Mouse (Mus musculus) midbrain, embryonic 11.5 days (tissue): ENCODE measurements around the gene Rnasel. TPM values are rescaled to one million over a fixed set of nuclear protein-coding genes. Genes with fewer than 3 reads are reported as not detected.

ENCODE experiments used
- ATAC-seq: fragments of 200-750 bp; cut with Nextera tagmentation; 2 replicates; pipeline ENCODE4 v1.8.0; 2017; ENCODE audit warnings: moderate TSS enrichment, moderate library complexity; ENCODE audit not compliant: low FRiP score
- DNase-seq: peaks from one replicate; pipeline ENCODE4 v3.0.0; 2015; ENCODE audit warnings: low spot score; ENCODE audit errors: missing footprints
- H3K27ac ChIP-seq: fragments of 300-500 bp; sonication (generic); 2 replicates; pipeline ENCODE4 v1.5.1; 2014; ENCODE audit warnings: low read depth, low read length
- H3K27me3 ChIP-seq: fragments of 300-500 bp; sonication (generic); 2 replicates; pipeline ENCODE4 v1.6.1; 2014; ENCODE audit warnings: mild to moderate bottlenecking, low read length, moderate library complexity, mixed read lengths; ENCODE audit not compliant: control insufficient read depth, insufficient read depth
- H3K36me3 ChIP-seq: fragments of 300-500 bp; sonication (generic); 2 replicates; pipeline ENCODE4 v1.6.1; 2014; ENCODE audit warnings: mild to moderate bottlenecking, low read length, moderate library complexity, mixed read lengths; ENCODE audit not compliant: control insufficient read depth, insufficient read depth
- H3K4me1 ChIP-seq: fragments of 300-500 bp; sonication (generic); 2 replicates; pipeline ENCODE4 v1.6.1; 2014; ENCODE audit warnings: low read length; ENCODE audit not compliant: control insufficient read depth, insufficient read depth
- H3K4me2 ChIP-seq: fragments of 300-500 bp; sonication (generic); 2 replicates; pipeline ENCODE4 v1.6.1; 2014; ENCODE audit warnings: mild to moderate bottlenecking, moderate library complexity
- H3K4me3 ChIP-seq: fragments of 300-500 bp; sonication (generic); 2 replicates; pipeline ENCODE4 v1.5.1; 2014; ENCODE audit warnings: low read depth, low read length
- H3K9ac ChIP-seq: fragments of 300-500 bp; sonication (generic); 2 replicates; pipeline ENCODE4 v1.6.1; 2014; ENCODE audit warnings: low read length
- H3K9me3 ChIP-seq: fragments of 300-500 bp; sonication (generic); 2 replicates; pipeline ENCODE4 v1.6.1; 2016; ENCODE audit warnings: low read length; ENCODE audit not compliant: control insufficient read depth
- WGBS: fragments of 180-500 bp; shearing (Covaris S2); extraction: QIAGEN DNeasy Blood & Tissue Kit; methylation state at CpG from one replicate; pipeline ENCODE4 v1.1.7; 2014; 5-methylcytosine and 5-hydroxymethylcytosine counted together
- polyA plus RNA-seq: library from polyadenylated mRNA; unstranded; fragments of >200 nt; fragmentation: Nextera tagmentation; extraction: Ambion mirVana; gene quantifications from 2 replicates; pipeline ENCODE4 v1.2.1, GENCODE M21; 2014

Gene Rnasel
- polyA plus RNA-seq, 1 experiment from 2014 or later, result 28.3 TPM

DNA sequence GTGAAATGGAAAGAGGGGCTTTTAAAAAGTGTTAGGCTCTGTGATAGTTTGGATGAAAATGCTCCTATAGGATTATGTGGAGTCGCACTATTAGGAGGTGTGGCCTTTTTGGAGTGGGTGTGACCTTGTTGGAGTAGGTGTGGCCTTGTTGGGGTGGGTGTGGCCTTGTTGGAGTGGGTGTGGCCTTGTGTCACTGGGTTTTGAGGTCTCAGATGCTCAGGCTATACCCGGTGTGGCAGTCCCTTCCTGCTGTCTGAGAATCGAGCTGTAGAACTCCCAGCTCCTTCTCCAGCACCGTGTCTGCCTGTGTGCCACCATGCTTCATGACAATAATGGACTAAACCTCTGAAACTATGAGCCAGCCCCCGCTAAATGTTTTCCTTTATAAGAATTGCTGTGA lies 40.6 kb upstream of the Rnasel start:
- Histone ChIP-seq H3K27ac (no peak overlapping the region), H3K4me3 (no peak overlapping the region), H3K9me3 (no peaks in the 10 kb centered on the region), H3K27me3 (no peaks in the 10 kb centered on the region), H3K4me1 (peaks cover 14% of the 10 kb centered on the region), H3K36me3 (no peaks in the 10 kb centered on the region), H3K4me2 (no peak overlapping the region), H3K9ac (no peak overlapping the region)
- WGBS, result 90% methylated on average over 5 of the region's 5 CpGs
- no peak for DNase-seq
- no peak for ATAC-seq

GRCm38 (mm10) chr1:153709451-153709850 lies 39.8 kb upstream of the Rnasel start:
- no peaks in the 10 kb centered on the region for H3K36me3 ChIP-seq
- H3K4me3 ChIP-seq, result no peak overlapping the region
- H3K27me3 ChIP-seq, result no peaks in the 10 kb centered on the region
- DNase-seq, result no peak
- 69% methylated on average over 5 of the region's 5 CpGs for WGBS
- H3K9me3 ChIP-seq, result no peaks in the 10 kb centered on the region
- H3K4me1 ChIP-seq, result peaks cover 6% of the 10 kb centered on the region
- no peak overlapping the region for H3K4me2 ChIP-seq
- H3K27ac ChIP-seq, result no peak overlapping the region
- H3K9ac ChIP-seq, result no peak overlapping the region
- ATAC-seq, result no peak

GRCm38 (mm10) chr1:153711544-153712262 lies 37.5 kb upstream of the Rnasel start:
- Histone ChIP-seq H3K4me1 (no peaks in the 10 kb centered on the region), H3K27me3 (no peaks in the 10 kb centered on the region), H3K4me3 (no peak overlapping the region), H3K27ac (no peak overlapping the region), H3K4me2 (no peak overlapping the region), H3K9me3 (no peaks in the 10 kb centered on the region), H3K9ac (no peak overlapping the region), H3K36me3 (no peaks in the 10 kb centered on the region)
- no peak for DNase-seq
- ATAC-seq, result no peak
- 87% methylated on average over 3 of the region's 3 CpGs for WGBS

DNA sequence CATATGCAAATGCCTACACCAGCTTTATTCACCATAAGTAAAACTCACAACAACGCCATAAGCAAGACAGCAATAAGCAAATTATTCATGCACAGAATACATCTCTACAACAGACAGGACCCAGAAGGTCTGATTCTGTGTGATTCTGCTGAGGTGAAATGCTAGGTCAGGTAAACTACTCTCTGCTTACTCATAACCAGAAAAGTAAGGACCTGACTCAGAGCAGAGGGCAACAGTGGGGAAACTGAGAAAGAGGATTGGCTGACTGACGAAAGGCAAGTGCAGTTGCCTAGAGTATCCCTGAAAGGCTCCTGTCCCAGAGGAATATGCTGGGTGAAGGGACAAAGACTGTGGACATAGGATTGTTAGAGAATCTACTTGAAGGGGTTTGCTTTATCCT lies 36.6 kb upstream of the Rnasel start:
- ATAC-seq (no peak), DNase-seq (peak; percentile 56)
- Histone ChIP-seq H3K9ac (no peak overlapping the region), H3K4me2 (no peak overlapping the region), H3K27ac (no peak overlapping the region), H3K4me1 (no peaks in the 10 kb centered on the region), H3K27me3 (no peaks in the 10 kb centered on the region), H3K4me3 (no peak overlapping the region), H3K9me3 (no peaks in the 10 kb centered on the region), H3K36me3 (no peaks in the 10 kb centered on the region)
- 91% methylated on average over 2 of the region's 2 CpGs for WGBS

GRCm38 (mm10) chr1:153717990-153718389 lies 31.2 kb upstream of the Rnasel start:
- Histone ChIP-seq H3K36me3 (no peaks in the 10 kb centered on the region), H3K9me3 (no peaks in the 10 kb centered on the region), H3K27me3 (no peaks in the 10 kb centered on the region), H3K4me3 (no peak overlapping the region), H3K27ac (no peak overlapping the region), H3K9ac (no peak overlapping the region), H3K4me1 (no peaks in the 10 kb centered on the region), H3K4me2 (no peak overlapping the region)
- WGBS, result 80% methylated on average over 1 of the region's 1 CpGs
- DNase-seq (no peak), ATAC-seq (no peak)

DNA sequence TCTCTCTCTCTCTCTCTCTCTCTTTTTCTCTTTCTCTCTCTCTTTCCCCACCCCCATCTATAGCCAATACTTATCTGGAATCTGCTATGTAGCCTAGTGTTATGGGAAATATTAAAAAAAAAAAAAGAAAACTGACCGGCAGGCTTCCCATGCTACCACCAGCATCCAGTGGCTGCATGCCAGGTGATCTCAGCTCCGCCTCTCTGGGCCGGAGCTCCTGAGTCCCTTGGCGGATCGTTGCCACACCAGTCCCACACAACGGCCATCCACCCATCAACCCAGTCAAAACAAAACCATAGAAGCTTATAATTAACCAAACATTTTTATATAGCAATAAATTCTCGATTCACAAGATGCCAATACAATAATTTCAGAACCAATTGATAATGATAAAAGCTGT lies 28.3 kb upstream of the Rnasel start:
- ATAC-seq, result no peak
- H3K9me3 ChIP-seq, result no peaks in the 10 kb centered on the region
- H3K4me3 ChIP-seq, result no peak overlapping the region
- H3K4me1 ChIP-seq, result no peaks in the 10 kb centered on the region
- no peak overlapping the region for H3K27ac ChIP-seq
- no peak overlapping the region for H3K9ac ChIP-seq
- H3K36me3 ChIP-seq, result no peaks in the 10 kb centered on the region
- 89% methylated on average over 7 of the region's 7 CpGs for WGBS
- H3K27me3 ChIP-seq, result no peaks in the 10 kb centered on the region
- no peak for DNase-seq
- H3K4me2 ChIP-seq, result no peak overlapping the region

DNA sequence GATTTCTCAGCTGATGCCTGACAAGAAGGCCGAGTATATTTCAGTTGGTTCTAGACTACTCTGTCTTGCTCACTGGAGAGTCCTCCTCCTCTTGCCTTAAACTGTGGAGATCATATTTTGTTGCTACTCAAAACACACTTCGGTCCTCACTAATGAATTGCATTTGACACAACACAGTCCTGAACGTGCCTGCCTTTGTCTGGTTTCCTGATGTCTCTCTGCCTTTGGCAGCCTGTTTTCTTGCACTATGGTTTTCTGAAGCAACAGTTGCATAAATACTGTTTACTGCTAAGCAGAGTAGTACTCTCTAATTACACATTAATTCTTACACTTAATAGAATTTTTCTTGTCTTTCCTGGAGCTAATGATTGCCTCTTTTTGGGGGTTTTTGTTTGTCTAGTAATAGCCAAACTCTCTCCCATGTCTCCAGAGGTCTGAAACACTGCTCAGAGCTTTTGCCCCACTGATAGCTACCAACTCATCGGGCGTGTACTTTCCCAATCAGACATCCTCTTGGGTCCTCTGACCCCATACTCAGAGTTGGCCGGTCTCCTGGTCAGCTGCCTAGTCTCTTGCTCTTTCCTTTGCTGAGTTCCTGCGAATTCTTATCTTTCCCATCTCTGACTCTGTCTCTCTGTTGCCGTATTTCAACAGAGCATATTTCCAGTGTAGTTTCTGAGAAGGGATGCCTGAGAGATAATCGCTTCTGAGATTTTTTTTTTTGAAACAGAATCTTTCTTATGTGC lies 27.5 kb upstream of the Rnasel start:
- no peak for ATAC-seq
- 90% methylated on average over 9 of the region's 9 CpGs for WGBS
- Histone ChIP-seq H3K4me3 (no peak overlapping the region), H3K9ac (no peak overlapping the region), H3K27me3 (no peaks in the 10 kb centered on the region), H3K4me2 (no peak overlapping the region), H3K9me3 (no peaks in the 10 kb centered on the region), H3K36me3 (no peaks in the 10 kb centered on the region), H3K4me1 (no peaks in the 10 kb centered on the region), H3K27ac (no peak overlapping the region)
- no peak for DNase-seq

DNA sequence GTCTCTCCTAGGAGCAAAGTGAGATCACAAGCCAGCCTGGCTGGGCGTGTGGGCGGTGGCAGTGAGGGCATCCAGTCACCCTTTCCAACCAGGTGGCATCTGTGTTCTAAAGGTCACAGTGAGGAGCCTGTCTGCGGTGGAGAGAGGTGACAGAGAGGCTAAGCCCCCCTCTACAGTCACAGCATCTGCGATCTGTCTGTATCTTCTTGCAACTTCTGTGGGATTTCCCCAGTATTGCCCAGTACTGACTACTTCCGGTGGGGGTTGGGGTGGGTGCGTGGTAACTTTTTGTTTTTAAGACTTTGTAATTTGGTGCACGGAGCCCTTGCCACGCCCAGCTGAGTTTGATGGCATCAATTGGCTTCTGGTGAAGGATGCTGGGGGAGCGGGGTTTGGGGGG lies 25.8 kb upstream of the Rnasel start:
- WGBS, result 80% methylated on average over 9 of the region's 9 CpGs
- Histone ChIP-seq H3K27ac (no peak overlapping the region), H3K4me3 (no peak overlapping the region), H3K4me1 (no peaks in the 10 kb centered on the region), H3K27me3 (no peaks in the 10 kb centered on the region), H3K4me2 (no peak overlapping the region), H3K36me3 (no peaks in the 10 kb centered on the region), H3K9ac (no peak overlapping the region), H3K9me3 (no peaks in the 10 kb centered on the region)
- DNase-seq (no peak), ATAC-seq (no peak)

DNA sequence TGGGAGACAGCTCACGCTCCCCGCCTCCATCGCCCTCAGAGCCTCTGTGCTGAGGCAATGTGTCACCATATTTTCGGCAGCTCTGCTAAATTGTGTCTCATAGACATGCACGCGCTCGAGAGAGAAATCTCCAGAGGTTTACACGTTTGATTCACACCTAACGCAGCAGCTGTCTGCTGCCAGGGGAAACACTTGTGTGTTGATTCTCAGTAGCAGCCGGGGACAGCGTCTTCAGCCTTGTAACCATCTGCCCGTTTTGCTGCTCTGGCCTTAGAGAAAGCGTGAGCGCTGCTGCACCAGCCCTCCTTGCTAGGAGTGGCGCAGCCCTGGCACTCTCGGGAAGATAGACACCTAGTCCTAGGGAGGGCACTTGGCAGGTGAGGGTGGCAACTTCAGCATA lies 22.6 kb upstream of the Rnasel start:
- H3K27me3 ChIP-seq, result no peaks in the 10 kb centered on the region
- H3K4me2 ChIP-seq, result no peak overlapping the region
- no peak overlapping the region for H3K27ac ChIP-seq
- no peaks in the 10 kb centered on the region for H3K36me3 ChIP-seq
- H3K4me3 ChIP-seq, result no peak overlapping the region
- no peak overlapping the region for H3K9ac ChIP-seq
- DNase-seq (no peak), ATAC-seq (no peak)
- 91% methylated on average over 16 of the region's 16 CpGs for WGBS
- H3K4me1 ChIP-seq, result no peaks in the 10 kb centered on the region
- no peaks in the 10 kb centered on the region for H3K9me3 ChIP-seq
